Mouse (Mus musculus) erythroblast, embryonic 14.5 days (primary cell): ENCODE results near the gene AU018091.

Experiments
- GATA1 ChIP-seq: IDR thresholded peaks from 2 replicates; pipeline ENCODE4 v1.6.1; 2012; ENCODE audit warnings: low read length, inconsistent platforms, mixed read lengths
- TAL1 ChIP-seq: IDR thresholded peaks from 3 replicates; pipeline ENCODE4 v1.6.1; 2012; ENCODE audit warnings: low read length, inconsistent platforms, mixed read lengths

DNA sequence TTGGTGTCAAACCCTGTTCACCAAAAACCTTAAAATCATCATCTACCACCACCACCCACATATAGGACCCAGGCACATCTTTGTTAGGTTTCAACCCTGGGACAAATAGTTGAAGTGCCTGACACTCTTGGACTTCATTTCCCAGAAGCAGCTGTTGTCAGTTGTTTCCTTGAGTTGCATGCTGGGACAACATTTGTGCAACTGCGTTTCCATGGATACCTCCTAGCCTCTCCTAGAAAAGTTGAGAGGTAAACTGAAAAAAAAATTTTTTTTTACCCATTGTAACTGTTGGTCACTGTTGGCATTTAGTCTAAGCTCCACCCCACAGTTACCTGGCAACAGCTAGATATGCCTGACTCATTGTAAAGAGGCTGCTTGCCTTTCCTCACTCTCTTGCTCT is 34.3 kb downstream of the AU018091 start:
- TF ChIP-seq TAL1, result no peak
- TF ChIP-seq GATA1, result no peak
